ENCODE assay signal across 9 mouse cellular contexts in genomic region chr5:137107024-137107423, GRCm38 (mm10). TPM values are rescaled to one million over a fixed set of nuclear protein-coding genes. Genes with fewer than 3 reads are reported as not detected.
DNase-seq lines count a peak whose midpoint lies in the region; ATAC-seq lines count a peak whose summit lies in the region.
"Had no signal": no experiment of that assay in that cellular context is flagged by ENCODE, and none has a peak within 500 bp of the region (broad histone marks: within the 10 kb centered on the region; RNA-seq: fewer than 3 reads in every experiment).

No protein-coding gene starts in this region.

- no peak overlapping the region; the same call in 1 of the 2 replicates for H3K4me2 ChIP-seq in liver, embryonic 15.5 days

- peak; percentile 56 for ATAC-seq in CD4-positive, CD25-positive, alpha-beta regulatory T cell, adult 4 months
- ATAC-seq in erythroblast, adult 5-6 weeks (replicated peaks; ENCODE audit: low FRiP score, poor library complexity, severe bottlenecking): peak; percentile 21; the same call in 1 of the 2 replicates
- no peak for ATAC-seq in liver, embryonic 15.5 days (ENCODE audit: insufficient read depth)
- peak; percentile 49; the same call in 1 of the 2 replicates for ATAC-seq in neutrophil, adult 5-6 weeks (ENCODE audit: extremely low read depth, insufficient number of reproducible peaks, low FRiP score, poor library complexity, severe bottlenecking)

- peaks cover 22% of the 10 kb centered on the region for H3K4me1 ChIP-seq in heart, embryonic 10.5 days
- H3K4me1 ChIP-seq in liver, embryonic 15.5 days (replicated peaks): peaks cover 57% of the 10 kb centered on the region

- 10% methylated on average over 6 of the region's 6 CpGs for WGBS in heart, embryonic 10.5 days
- WGBS in liver, embryonic 15.5 days (ENCODE audit: insufficient replicate concordance): 5% methylated on average over 6 of the region's 6 CpGs

- H3K27ac ChIP-seq in heart, embryonic 10.5 days: no peak overlapping the region
- peak overlapping the region; percentile 46; the same call in 1 of the 2 replicates for H3K27ac ChIP-seq in liver, embryonic 15.5 days (replicated peaks)

- peak; percentile 57 to 59 for DNase-seq in adrenal gland, postnatal 4 days (ENCODE audit: low spot score in 2 of 2)
- peak; percentile 87 for DNase-seq in heart, embryonic 10.5 days (ENCODE audit: low spot score)
- DNase-seq in kidney, postnatal 36 days: peak; percentile 84 to 92
- DNase-seq in thymus, postnatal 10 days (ENCODE audit: low spot score in 2 of 2): peak; percentile 60 to 84

- H3K9me3 ChIP-seq in heart, embryonic 10.5 days: 0 out of 2 replicates have a peak, but pooled peaks cover 4% of the 10 kb centered on the region
- H3K9me3 ChIP-seq in liver, embryonic 15.5 days (replicated peaks): peaks cover 23% of the 10 kb centered on the region

- H3K36me3 ChIP-seq in heart, embryonic 10.5 days: peaks cover 14% of the 10 kb centered on the region; the same call in 1 of the 2 replicates
- peaks cover 37% of the 10 kb centered on the region for H3K36me3 ChIP-seq in liver, embryonic 15.5 days (replicated peaks)

- no peaks in the 10 kb centered on the region for H3K27me3 ChIP-seq in heart, embryonic 10.5 days (ENCODE audit: insufficient read depth, poor library complexity, severe bottlenecking)
- no peaks in the 10 kb centered on the region for H3K27me3 ChIP-seq in liver, embryonic 15.5 days

- H3K9ac ChIP-seq in liver, embryonic 15.5 days: no peak overlapping the region

- H3K4me3 ChIP-seq in heart, embryonic 10.5 days: 0 out of 2 replicates have a peak overlapping the region, but pooled peaks have one; percentile 3
- H3K4me3 ChIP-seq in liver, embryonic 15.5 days (replicated peaks): no peak overlapping the region

RNA-seq across cellular contexts. Expression of gene Trim56, which starts 9.0 kb away (rescaled TPM):
- 10 to 100 TPM; 15.1 to 18.5 TPM for polyA plus RNA-seq in CD4-positive, CD25-positive, alpha-beta regulatory T cell, adult 4 months (2017; shearing (Covaris generic))
- 10 to 100 TPM; 36.2 to 46.0 TPM for total RNA-seq in adrenal gland, postnatal 4 days (2021)
- 128 and 178 TPM in 2 replicates for total RNA-seq in erythroblast, adult 5-6 weeks (2015; ENCODE audit: low replicate concordance)
- total RNA-seq in erythroblast, adult 5-6 weeks (2017; ENCODE audit: low replicate concordance): 253 and 303 TPM in 2 replicates
- 6.4 and 7.4 TPM in 2 replicates for polyA plus RNA-seq in heart, embryonic 10.5 days (2016; fragmentation: Nextera tagmentation; extraction: Ambion mirVana)
- 11.1 and 15.6 TPM in 2 replicates for polyA plus RNA-seq in liver, embryonic 15.5 days (2015; fragmentation: Nextera tagmentation; extraction: Ambion mirVana)
- 69.9 and 79.3 TPM in 2 replicates for total RNA-seq in neutrophil, adult 5-6 weeks (2017)

RNA-seq across cellular contexts. Expression of gene Serpine1, which starts 35.0 kb away (rescaled TPM):
- under 1 TPM in 1 of 2 experiments, not detected in 1; 0.20 TPM for polyA plus RNA-seq in CD4-positive, CD25-positive, alpha-beta regulatory T cell, adult 4 months (2017; shearing (Covaris generic))
- total RNA-seq in adrenal gland, postnatal 4 days (2021): 1 to 10 TPM; 1.7 to 2.2 TPM
- total RNA-seq in erythroblast, adult 5-6 weeks (2015; ENCODE audit: low replicate concordance): 0.21 TPM in 1 of 2 replicates, not detected in the other
- 0.84 TPM in 1 of 2 replicates, not detected in the other for total RNA-seq in erythroblast, adult 5-6 weeks (2017; ENCODE audit: low replicate concordance)
- 0.07 and 0.51 TPM in 2 replicates for polyA plus RNA-seq in heart, embryonic 10.5 days (2016; fragmentation: Nextera tagmentation; extraction: Ambion mirVana)
- polyA plus RNA-seq in liver, embryonic 15.5 days (2015; fragmentation: Nextera tagmentation; extraction: Ambion mirVana): 0.06 and 0.20 TPM in 2 replicates
- not detected in 2 replicates for total RNA-seq in neutrophil, adult 5-6 weeks (2017)
- total RNA-seq: hematopoietic stem cell, adult 5-6 weeks had no signal

RNA-seq across cellular contexts. Expression of gene Muc3, which starts 42.1 kb away (rescaled TPM):
- not detected for polyA plus RNA-seq in CD4-positive, CD25-positive, alpha-beta regulatory T cell, adult 4 months (2017; shearing (Covaris generic))
- total RNA-seq in adrenal gland, postnatal 4 days (2021): not detected
- total RNA-seq in erythroblast, adult 5-6 weeks (2015; ENCODE audit: low replicate concordance): not detected in 2 replicates
- total RNA-seq in erythroblast, adult 5-6 weeks (2017; ENCODE audit: low replicate concordance): not detected in 2 replicates
- not detected in 2 replicates for polyA plus RNA-seq in heart, embryonic 10.5 days (2016; fragmentation: Nextera tagmentation; extraction: Ambion mirVana)
- polyA plus RNA-seq in liver, embryonic 15.5 days (2015; fragmentation: Nextera tagmentation; extraction: Ambion mirVana): not detected in 2 replicates
- not detected in 2 replicates for total RNA-seq in neutrophil, adult 5-6 weeks (2017)
